Mouse (Mus musculus) frontal cortex, adult 2 months (tissue): ENCODE results near the gene Dleu7. TPM values are rescaled to one million over a fixed set of nuclear protein-coding genes. Genes with fewer than 3 reads are reported as not detected.

Experiments
- polyA plus RNA-seq: library from polyadenylated mRNA; depleted of rRNA; stranded (reverse); fragments of >200 nt; gene quantifications from 2 replicates; pipeline ENCODE4 v1.2.3, GENCODE M21; 2012; rRNA removed

Gene Dleu7
- polyA plus RNA-seq, 1 experiment: 7.6 TPM

Other genes with a start within 250 kb of the Dleu7 start
- 11.7 and 12.2 TPM in 2 replicates for gene Rnaseh2b, start 458 bp downstream of the Dleu7 start, polyA plus RNA-seq
- gene Gucy1b2, start 163.2 kb upstream of the Dleu7 start, polyA plus RNA-seq: 0.19 and 0.32 TPM in 2 replicates